In genomic region chr10:120826381-120826780, GRCm38 (mm10) we compare ENCODE assay signal across 16 mouse cellular contexts.
DNase-seq lines count a peak whose midpoint lies in the region; ATAC-seq lines count a peak whose summit lies in the region.
"Had no signal": no experiment of that assay in that cellular context is flagged by ENCODE, and none has a peak within 500 bp of the region (broad histone marks: within the 10 kb centered on the region; RNA-seq: fewer than 3 reads in every experiment).

No protein-coding gene starts in this region.

- no peaks in the 10 kb centered on the region; the same call in 1 of the 2 replicates for H3K4me1 ChIP-seq in liver, embryonic 11.5 days (replicated peaks; ENCODE audit: control insufficient read depth, insufficient read depth, low read length)
- peaks cover 40% of the 10 kb centered on the region for H3K4me1 ChIP-seq in embryonic facial prominence, embryonic 10.5 days
- peaks cover 28% of the 10 kb centered on the region for H3K4me1 ChIP-seq in forebrain, embryonic 15.5 days

- no peaks in the 10 kb centered on the region for H3K27me3 ChIP-seq in liver, embryonic 11.5 days (replicated peaks; ENCODE audit: control insufficient read depth, insufficient read depth, low read length)
- H3K27me3 ChIP-seq in embryonic facial prominence, embryonic 10.5 days (replicated peaks; ENCODE audit: low read depth, poor library complexity, severe bottlenecking) = no peaks in the 10 kb centered on the region
- no peaks in the 10 kb centered on the region for H3K27me3 ChIP-seq in forebrain, embryonic 15.5 days

- no peak overlapping the region for H3K27ac ChIP-seq in liver, embryonic 11.5 days (ENCODE audit: low read depth, low read length)
- 0 out of 2 replicates have a peak overlapping the region, but pooled peaks have one; percentile 44 for H3K27ac ChIP-seq in embryonic facial prominence, embryonic 10.5 days (replicated peaks)
- no peak overlapping the region for H3K27ac ChIP-seq in forebrain, embryonic 15.5 days (replicated peaks)
- H3K27ac ChIP-seq: hindbrain, embryonic 10.5 days; macrophage had no signal

- no peak for ATAC-seq in liver, embryonic 11.5 days (replicated peaks; ENCODE audit: low FRiP score)
- ATAC-seq in forebrain, embryonic 15.5 days (replicated peaks) = no peak
- peak; percentile 55; the same call in 1 of the 2 replicates for ATAC-seq in megakaryocyte-erythroid progenitor cell, adult 5-6 weeks (replicated peaks; ENCODE audit: low FRiP score, low TSS enrichment, poor library complexity, severe bottlenecking)
- ATAC-seq: inflammation-experienced regulatory T-cells, adult 6 months had no signal

- H3K9ac ChIP-seq in liver, embryonic 11.5 days (ENCODE audit: low read depth, low read length) = no peak overlapping the region
- no peak overlapping the region for H3K9ac ChIP-seq in forebrain, embryonic 15.5 days (replicated peaks)

- peak; percentile 25 for DNase-seq in liver, embryonic 11.5 days (ENCODE audit: low spot score)
- DNase-seq in liver = no peak
- no peak for DNase-seq in embryonic facial prominence, embryonic 10.5 days (ENCODE audit: low spot score)
- DNase-seq in cerebellum, adult 9-10 months = no peak
- DNase-seq in adrenal gland, adult 18-20 months (ENCODE audit: low spot score in 2 of 2) = no peak
- DNase-seq in left cerebral cortex, postnatal 10 days (ENCODE audit: extremely low spot score in 1 of 2, low spot score in 2 of 2) = no peak
- DNase-seq: cerebellum, postnatal 14 days; gastrocnemius, postnatal 25 days; lung, adult 2 months; right cerebral cortex, postnatal 25 days; thymus, postnatal 36 days had no signal

- no peak overlapping the region for H3K4me3 ChIP-seq in liver, embryonic 11.5 days (ENCODE audit: low read depth, low read length)
- H3K4me3 ChIP-seq in embryonic facial prominence, embryonic 10.5 days = no peak overlapping the region
- H3K4me3 ChIP-seq in forebrain, embryonic 15.5 days = peak overlapping the region; percentile 11; the same call in 1 of the 2 replicates
- H3K4me3 ChIP-seq: hindbrain, embryonic 10.5 days had no signal

- WGBS in liver, embryonic 11.5 days = 66% methylated on average over 7 of the region's 7 CpGs
- WGBS in embryonic facial prominence, embryonic 10.5 days = 84% methylated on average over 7 of the region's 7 CpGs
- 32% methylated on average over 7 of the region's 7 CpGs for WGBS in forebrain, embryonic 15.5 days

- no peak overlapping the region for H3K4me2 ChIP-seq in liver, embryonic 11.5 days
- peak overlapping the region; percentile 57 for H3K4me2 ChIP-seq in forebrain, embryonic 15.5 days (replicated peaks)

- H3K36me3 ChIP-seq in liver, embryonic 11.5 days (ENCODE audit: control insufficient read depth, insufficient read depth, low read length) = no peaks in the 10 kb centered on the region
- no peaks in the 10 kb centered on the region for H3K36me3 ChIP-seq in embryonic facial prominence, embryonic 10.5 days (replicated peaks)
- H3K36me3 ChIP-seq in forebrain, embryonic 15.5 days = no peaks in the 10 kb centered on the region
- H3K36me3 ChIP-seq: hindbrain, embryonic 10.5 days had no signal

- H3K9me3 ChIP-seq in liver, embryonic 11.5 days (ENCODE audit: control insufficient read depth, low read length) = no peaks in the 10 kb centered on the region
- no peaks in the 10 kb centered on the region for H3K9me3 ChIP-seq in embryonic facial prominence, embryonic 10.5 days
- H3K9me3 ChIP-seq in forebrain, embryonic 15.5 days = no peaks in the 10 kb centered on the region
- H3K9me3 ChIP-seq: hindbrain, embryonic 10.5 days had no signal

- intact Hi-C loops in left cerebral cortex, postnatal 10 days (cut with DNase I) = no loop called here
